Mouse (Mus musculus): ENCODE measurements around the gene Agbl4.

GRCm38 (mm10) chr4:111378071-111378470 lies 980.6 kb downstream of the Agbl4 start:
- no peak for TF ChIP-seq GATA1 (IDR thresholded peaks at IDR 0.05; ENCODE audit: low read length)
- TF ChIP-seq TAL1 (IDR thresholded peaks at IDR 0.05; ENCODE audit: low read length), result no peak

All from erythroblast, embryonic 14.5 days (primary cell).